Mouse (Mus musculus): Measurements from ENCODE around the gene Scn8a. TPM values are rescaled to one million over a fixed set of nuclear protein-coding genes. Genes with fewer than 3 reads are reported as not detected.
A peak's percentile ranks its signal among the peaks of the same experiment; 100 is the strongest.

Gene Scn8a
- polyA plus RNA-seq, 1 experiment from 2014 or later: 0.63 TPM

DNA sequence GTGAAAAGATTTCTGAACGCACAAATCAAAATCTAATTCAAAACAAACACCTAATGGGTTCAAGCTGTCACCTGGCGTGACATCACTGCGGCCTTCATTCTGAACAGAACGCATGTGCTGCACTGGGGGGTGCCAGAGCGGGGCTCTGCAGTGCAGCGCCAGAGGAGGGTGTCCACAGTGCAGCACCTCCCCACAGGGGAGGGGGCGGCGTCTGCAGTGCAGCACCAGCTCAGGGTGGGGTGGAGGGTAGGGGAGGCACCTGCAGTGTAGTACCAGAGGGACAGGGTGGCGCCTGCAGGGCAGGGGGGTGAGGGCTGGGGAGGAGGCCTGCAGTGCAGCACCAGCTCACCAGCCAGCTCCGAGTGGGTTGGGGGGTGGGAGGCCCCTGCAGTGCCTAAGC lies 55.3 kb downstream of the Scn8a start:
- Histone ChIP-seq H3K27ac (ENCODE audit: low read depth) (no peak overlapping the region), H3K9ac (replicated peaks) (no peak overlapping the region), H3K27me3 (ENCODE audit: insufficient read depth, low read length) (no peaks in the 10 kb centered on the region), H3K4me2 (ENCODE audit: low read depth, low read length) (no peak overlapping the region), H3K4me1 (ENCODE audit: insufficient read depth) (no peaks in the 10 kb centered on the region), H3K9me3 (ENCODE audit: low read length) (no peaks in the 10 kb centered on the region), H3K36me3 (replicated peaks; ENCODE audit: insufficient read depth, low read length) (no peaks in the 10 kb centered on the region), H3K4me3 (ENCODE audit: low read depth, low read length) (no peak overlapping the region)
- TF ChIP-seq EP300 (IDR thresholded peaks at IDR 0.05; ENCODE audit: low read depth): no peak
- ATAC-seq (no peak), DNase-seq (no peak)
- 81% methylated on average over 10 of the region's 10 CpGs for WGBS (ENCODE audit: insufficient replicate concordance)

DNA sequence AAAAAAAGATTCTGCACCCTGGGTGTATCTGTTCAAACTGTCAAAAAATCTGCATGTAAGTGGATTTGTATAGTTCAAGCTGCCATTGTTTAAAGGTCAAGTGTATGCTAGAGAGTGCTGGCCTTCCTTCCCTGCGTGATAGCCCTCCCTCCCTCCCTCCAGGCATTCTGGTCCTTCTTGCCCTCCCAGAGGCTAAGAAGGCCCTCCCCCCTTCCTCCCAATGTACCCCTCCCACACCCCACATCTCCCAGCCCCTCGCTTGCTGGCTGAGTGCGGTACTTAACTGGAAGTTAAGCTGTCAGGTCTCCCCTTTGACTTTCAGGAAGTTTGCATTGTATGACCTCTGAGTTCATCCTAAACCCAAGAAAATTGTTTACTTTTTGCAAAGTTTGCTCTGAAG lies 60.8 kb downstream of the Scn8a start:
- DNase-seq: no peak
- 37% methylated on average over 3 of the region's 3 CpGs for WGBS (ENCODE audit: insufficient replicate concordance)
- Histone ChIP-seq H3K9me3 (ENCODE audit: low read length) (no peaks in the 10 kb centered on the region), H3K36me3 (replicated peaks; ENCODE audit: insufficient read depth, low read length) (no peaks in the 10 kb centered on the region), H3K9ac (replicated peaks) (no peak overlapping the region), H3K27me3 (ENCODE audit: insufficient read depth, low read length) (no peaks in the 10 kb centered on the region), H3K4me1 (ENCODE audit: insufficient read depth) (no peaks in the 10 kb centered on the region), H3K4me3 (ENCODE audit: low read depth, low read length) (no peak overlapping the region), H3K4me2 (ENCODE audit: low read depth, low read length) (no peak overlapping the region), H3K27ac (ENCODE audit: low read depth) (no peak overlapping the region)
- TF ChIP-seq EP300 (IDR thresholded peaks at IDR 0.05; ENCODE audit: low read depth): no peak
- no peak for TF ChIP-seq CTCF (IDR thresholded peaks at IDR 0.05; ENCODE audit: low read depth)
- ATAC-seq: no peak

DNA sequence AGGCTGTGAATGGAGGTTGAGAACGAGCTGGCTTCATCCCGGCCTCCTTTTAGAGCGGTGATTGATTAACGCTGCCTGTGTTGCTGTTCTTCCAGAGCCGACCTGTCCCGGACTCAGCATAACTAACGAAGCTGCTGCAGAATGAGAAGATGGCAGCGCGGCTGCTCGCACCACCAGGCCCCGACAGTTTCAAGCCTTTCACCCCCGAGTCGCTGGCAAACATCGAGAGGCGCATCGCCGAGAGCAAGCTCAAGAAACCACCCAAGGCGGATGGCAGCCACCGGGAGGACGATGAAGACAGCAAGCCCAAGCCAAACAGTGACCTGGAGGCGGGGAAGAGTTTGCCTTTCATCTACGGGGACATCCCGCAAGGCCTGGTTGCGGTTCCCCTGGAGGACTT lies 66.5 kb downstream of the Scn8a start:
- TF ChIP-seq CTCF (IDR thresholded peaks at IDR 0.05; ENCODE audit: low read depth): no peak
- no peak for TF ChIP-seq EP300 (IDR thresholded peaks at IDR 0.05; ENCODE audit: low read depth)
- no peak overlapping the region for H3K27ac ChIP-seq (ENCODE audit: low read depth)
- H3K9ac ChIP-seq (replicated peaks): no peak overlapping the region
- H3K27me3 ChIP-seq (ENCODE audit: insufficient read depth, low read length): no peaks in the 10 kb centered on the region
- peak overlapping the region; percentile 38; the same call in 1 of the 2 replicates for H3K4me2 ChIP-seq (ENCODE audit: low read depth, low read length)
- DNase-seq: no peak
- H3K36me3 ChIP-seq (replicated peaks; ENCODE audit: insufficient read depth, low read length): no peaks in the 10 kb centered on the region
- WGBS (ENCODE audit: insufficient replicate concordance): 60% methylated on average over 24 of the region's 24 CpGs
- H3K4me1 ChIP-seq (ENCODE audit: insufficient read depth): 0 out of 2 replicates have a peak, but pooled peaks cover 3% of the 10 kb centered on the region
- no peak overlapping the region for H3K4me3 ChIP-seq (ENCODE audit: low read depth, low read length)
- no peaks in the 10 kb centered on the region for H3K9me3 ChIP-seq (ENCODE audit: low read length)
- no peak for ATAC-seq

DNA sequence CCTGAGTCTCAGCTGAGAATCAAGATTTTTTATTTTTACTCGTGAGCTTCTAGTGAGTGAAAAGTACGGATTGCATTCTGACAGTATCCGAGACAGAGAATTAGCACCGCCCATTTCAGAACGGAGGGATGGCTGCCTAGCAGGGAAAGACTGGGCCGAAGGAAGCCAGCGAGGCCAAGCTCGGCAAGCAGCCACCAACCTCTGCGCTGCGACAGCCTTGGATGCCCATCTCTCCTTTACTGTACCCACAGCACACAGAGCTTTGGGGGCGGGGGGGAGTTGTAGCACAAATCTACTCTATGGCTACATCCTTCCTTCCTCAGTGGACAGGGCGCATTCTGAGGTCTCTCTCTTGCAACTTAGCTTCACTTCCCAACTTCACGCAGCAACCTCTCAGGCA lies 78.7 kb downstream of the Scn8a start:
- no peak for ATAC-seq
- H3K27me3 ChIP-seq (ENCODE audit: insufficient read depth, low read length): no peaks in the 10 kb centered on the region
- H3K9me3 ChIP-seq (ENCODE audit: low read length): peaks cover 2% of the 10 kb centered on the region; the same call in 1 of the 2 replicates
- 84% methylated on average over 13 of the region's 13 CpGs for WGBS (ENCODE audit: insufficient replicate concordance)
- H3K4me1 ChIP-seq (ENCODE audit: insufficient read depth): peaks cover 4% of the 10 kb centered on the region
- DNase-seq: no peak
- H3K9ac ChIP-seq (replicated peaks): no peak overlapping the region
- no peak overlapping the region for H3K4me3 ChIP-seq (ENCODE audit: low read depth, low read length)
- H3K36me3 ChIP-seq (replicated peaks; ENCODE audit: insufficient read depth, low read length): no peaks in the 10 kb centered on the region
- no peak overlapping the region for H3K4me2 ChIP-seq (ENCODE audit: low read depth, low read length)
- TF ChIP-seq EP300 (IDR thresholded peaks at IDR 0.05; ENCODE audit: low read depth): no peak
- no peak for TF ChIP-seq CTCF (IDR thresholded peaks at IDR 0.05; ENCODE audit: low read depth)
- no peak overlapping the region for H3K27ac ChIP-seq (ENCODE audit: low read depth)

DNA sequence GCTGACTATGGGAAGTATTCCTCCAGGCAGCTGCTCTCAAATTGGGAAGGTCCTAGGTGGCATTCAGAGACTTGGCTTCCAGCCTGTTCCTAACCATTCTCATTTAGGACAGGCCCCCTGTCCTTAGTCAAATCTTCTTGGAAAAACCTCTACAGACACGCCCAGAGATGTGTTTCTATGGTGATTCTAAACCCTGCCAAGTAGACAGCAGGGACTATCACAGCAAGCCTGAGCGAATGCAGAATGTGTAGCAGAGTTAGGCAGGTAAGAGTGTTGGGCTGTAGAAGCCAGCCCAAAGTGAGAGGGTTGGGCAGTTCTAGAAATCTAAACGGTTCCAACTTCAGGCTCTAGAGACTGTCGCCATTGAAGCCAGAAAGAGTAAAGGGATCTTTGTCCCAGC lies 79.5 kb downstream of the Scn8a start:
- 78% methylated on average over 4 of the region's 4 CpGs for WGBS (ENCODE audit: insufficient replicate concordance)
- TF ChIP-seq CTCF (IDR thresholded peaks at IDR 0.05; ENCODE audit: low read depth) (no peak), EP300 (IDR thresholded peaks at IDR 0.05; ENCODE audit: low read depth) (no peak)

DNA sequence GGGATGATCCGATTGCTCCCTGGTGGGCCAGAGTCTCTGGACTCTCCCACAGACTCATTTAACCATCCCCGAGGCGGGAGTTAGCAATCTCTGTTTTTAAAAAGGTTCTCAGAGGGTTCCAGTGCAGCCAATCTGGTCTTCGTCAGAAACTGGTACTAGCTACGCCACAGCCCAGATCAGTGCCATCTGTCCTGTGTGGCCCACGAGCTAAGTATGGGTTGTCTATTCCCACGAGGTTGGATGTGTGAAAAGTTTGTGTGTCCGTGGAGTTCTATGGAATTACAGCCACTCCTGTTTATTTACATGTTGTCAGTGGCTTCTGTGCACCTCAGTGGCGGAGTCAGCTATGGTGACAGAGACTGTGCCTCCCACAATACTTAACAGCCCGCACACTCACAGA lies 81.8 kb downstream of the Scn8a start:
- Histone ChIP-seq H3K4me2 (ENCODE audit: low read depth, low read length) (no peak overlapping the region), H3K9me3 (ENCODE audit: low read length) (peaks cover 2% of the 10 kb centered on the region; the same call in 1 of the 2 replicates), H3K4me3 (ENCODE audit: low read depth, low read length) (no peak overlapping the region), H3K36me3 (replicated peaks; ENCODE audit: insufficient read depth, low read length) (no peaks in the 10 kb centered on the region), H3K4me1 (ENCODE audit: insufficient read depth) (peaks cover 4% of the 10 kb centered on the region), H3K27me3 (ENCODE audit: insufficient read depth, low read length) (no peaks in the 10 kb centered on the region), H3K9ac (replicated peaks) (no peak overlapping the region), H3K27ac (ENCODE audit: low read depth) (no peak overlapping the region)
- DNase-seq (no peak), ATAC-seq (no peak)
- no peak for TF ChIP-seq EP300 (IDR thresholded peaks at IDR 0.05; ENCODE audit: low read depth)
- no peak for TF ChIP-seq CTCF (IDR thresholded peaks at IDR 0.05; ENCODE audit: low read depth)
- WGBS (ENCODE audit: insufficient replicate concordance): 73% methylated on average over 10 of the region's 10 CpGs

More for the DNA sequence above, 79.5 kb downstream of the Scn8a start:
- ATAC-seq (no peak), DNase-seq (no peak)
- Histone ChIP-seq H3K9ac (replicated peaks) (no peak overlapping the region), H3K36me3 (replicated peaks; ENCODE audit: insufficient read depth, low read length) (no peaks in the 10 kb centered on the region), H3K4me1 (ENCODE audit: insufficient read depth) (peaks cover 4% of the 10 kb centered on the region), H3K4me3 (ENCODE audit: low read depth, low read length) (no peak overlapping the region), H3K9me3 (ENCODE audit: low read length) (peaks cover 2% of the 10 kb centered on the region; the same call in 1 of the 2 replicates), H3K4me2 (ENCODE audit: low read depth, low read length) (no peak overlapping the region), H3K27ac (ENCODE audit: low read depth) (no peak overlapping the region), H3K27me3 (ENCODE audit: insufficient read depth, low read length) (no peaks in the 10 kb centered on the region)

DNA sequence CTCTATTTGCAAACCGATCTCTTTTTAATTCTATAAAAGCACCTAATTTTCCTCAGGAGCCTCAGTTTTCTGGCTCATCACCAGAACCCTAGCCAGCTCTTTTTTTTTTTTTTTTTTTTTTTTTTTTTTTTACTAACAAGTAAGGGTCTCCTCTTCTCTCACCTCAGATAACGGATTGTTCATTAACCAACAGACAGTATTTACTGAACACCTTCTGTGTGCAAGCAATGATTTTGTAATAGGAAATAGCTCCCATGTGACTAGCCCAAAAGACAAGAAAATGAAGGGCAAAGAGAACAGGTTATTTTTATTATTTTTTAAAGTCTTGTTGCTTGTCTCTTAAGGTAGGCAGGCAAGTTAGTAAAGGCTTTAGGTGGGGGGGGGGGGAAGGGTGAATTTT lies 82.6 kb downstream of the Scn8a start:
- TF ChIP-seq EP300 (IDR thresholded peaks at IDR 0.05; ENCODE audit: low read depth): no peak
- no peak for TF ChIP-seq CTCF (IDR thresholded peaks at IDR 0.05; ENCODE audit: low read depth)
- no peaks in the 10 kb centered on the region for H3K36me3 ChIP-seq (replicated peaks; ENCODE audit: insufficient read depth, low read length)
- no peak for ATAC-seq

More for the DNA sequence above, 82.6 kb downstream of the Scn8a start:
- Histone ChIP-seq H3K27me3 (ENCODE audit: insufficient read depth, low read length) (no peaks in the 10 kb centered on the region), H3K4me1 (ENCODE audit: insufficient read depth) (peaks cover 4% of the 10 kb centered on the region), H3K4me3 (ENCODE audit: low read depth, low read length) (no peak overlapping the region), H3K9ac (replicated peaks) (no peak overlapping the region), H3K27ac (ENCODE audit: low read depth) (no peak overlapping the region), H3K9me3 (ENCODE audit: low read length) (no peaks in the 10 kb centered on the region), H3K4me2 (ENCODE audit: low read depth, low read length) (no peak overlapping the region)
- 68% methylated on average over 2 of the region's 2 CpGs for WGBS (ENCODE audit: insufficient replicate concordance)
- DNase-seq: no peak
